Mouse (Mus musculus) limb, embryonic 11.5 days (tissue): ENCODE results near the gene Haghl. TPM values are rescaled to one million over a fixed set of nuclear protein-coding genes. Genes with fewer than 3 reads are reported as not detected.
A peak's percentile ranks its signal among the peaks of the same experiment; 100 is the strongest.
"Not testable (repeated sequence)": the region's sequence is repeated elsewhere in the genome, so short reads cannot be mapped to it uniquely, and the experiment has no call there.

Experiments
- ATAC-seq: fragments of 200-750 bp; cut with Nextera tagmentation; 2 replicates; pipeline ENCODE4 v1.8.0; 2017; ENCODE audit warnings: low read depth; ENCODE audit not compliant: insufficient number of reproducible peaks, low FRiP score, low TSS enrichment
- DNase-seq: peaks from one replicate; pipeline ENCODE4 v3.0.0-alpha.2; 2015; ENCODE audit warnings: low spot score
- H3K27ac ChIP-seq: fragments of 300-500 bp; sonication (generic); replicated peaks from 2 replicates; pipeline ENCODE4 v1.5.1; 2014; ENCODE audit warnings: low read depth, mild to moderate bottlenecking, low read length
- H3K27me3 ChIP-seq: fragments of 300-500 bp; sonication (generic); 2 replicates; pipeline ENCODE4 v1.6.1; 2014; ENCODE audit warnings: mild to moderate bottlenecking, low read length, mixed read lengths; ENCODE audit not compliant: control insufficient read depth, insufficient read depth
- H3K36me3 ChIP-seq: fragments of 300-500 bp; sonication (generic); 2 replicates; pipeline ENCODE4 v1.6.1; 2014; ENCODE audit warnings: mild to moderate bottlenecking, low read length, moderate library complexity, mixed read lengths; ENCODE audit not compliant: control insufficient read depth, insufficient read depth
- H3K4me1 ChIP-seq: fragments of 300-500 bp; sonication (generic); 2 replicates; pipeline ENCODE4 v1.6.1; 2014; ENCODE audit warnings: low read length, mixed read lengths; ENCODE audit not compliant: control insufficient read depth, insufficient read depth
- H3K4me2 ChIP-seq: fragments of 300-500 bp; sonication (generic); 2 replicates; pipeline ENCODE4 v1.6.1; 2014; ENCODE audit warnings: low read depth, mild to moderate bottlenecking, moderate library complexity; ENCODE audit not compliant: severe bottlenecking
- H3K4me3 ChIP-seq: fragments of 300-500 bp; sonication (generic); 2 replicates; pipeline ENCODE4 v1.5.1; 2014; ENCODE audit warnings: low read depth, low read length
- H3K9ac ChIP-seq: fragments of 300-500 bp; sonication (generic); 2 replicates; pipeline ENCODE4 v1.6.1; 2014; ENCODE audit warnings: mild to moderate bottlenecking, low read length
- H3K9me3 ChIP-seq: fragments of 300-500 bp; sonication (generic); 2 replicates; pipeline ENCODE4 v1.6.1; 2016; ENCODE audit warnings: low read length; ENCODE audit not compliant: control insufficient read depth
- WGBS: fragments of 180-500 bp; shearing (Covaris S2); extraction: QIAGEN DNeasy Blood & Tissue Kit; methylation state at CpG from one replicate; pipeline ENCODE4 v1.1.7; 2014; 5-methylcytosine and 5-hydroxymethylcytosine counted together
- polyA plus RNA-seq: library from polyadenylated mRNA; unstranded; fragments of >200 nt; fragmentation: Nextera tagmentation; extraction: Ambion mirVana; gene quantifications from 2 replicates; pipeline ENCODE4 v1.2.1, GENCODE M21; 2014

Gene Haghl
- polyA plus RNA-seq, 1 experiment from 2014 or later: 68.0 TPM

GRCm38 (mm10) chr17:25808789-25809605 lies 23.5 kb upstream of the Haghl start, which contains the start of gene Fbxl16:
TSS of gene Fbxl16 (plus strand) at chr17:25809085.
- Histone ChIP-seq H3K9ac (peak within 1 kb of the TSS; percentile 64), H3K27ac (no peak within 1 kb of the TSS), H3K9me3 (no peaks in the 10 kb centered on the region), H3K36me3 (no peaks in the 10 kb centered on the region), H3K27me3 (peaks cover 36% of the 10 kb centered on the region), H3K4me1 (0 out of 2 replicates have a peak, but pooled peaks cover 2% of the 10 kb centered on the region), H3K4me3 (peak within 1 kb of the TSS; percentile 68), H3K4me2 (peak within 1 kb of the TSS; percentile 97)
- DNase-seq (peak; percentile 80), ATAC-seq (peak; percentile 60; the same call in 1 of the 2 replicates)
- WGBS: 0% methylated on average over 72 of the region's 100 CpGs

DNA sequence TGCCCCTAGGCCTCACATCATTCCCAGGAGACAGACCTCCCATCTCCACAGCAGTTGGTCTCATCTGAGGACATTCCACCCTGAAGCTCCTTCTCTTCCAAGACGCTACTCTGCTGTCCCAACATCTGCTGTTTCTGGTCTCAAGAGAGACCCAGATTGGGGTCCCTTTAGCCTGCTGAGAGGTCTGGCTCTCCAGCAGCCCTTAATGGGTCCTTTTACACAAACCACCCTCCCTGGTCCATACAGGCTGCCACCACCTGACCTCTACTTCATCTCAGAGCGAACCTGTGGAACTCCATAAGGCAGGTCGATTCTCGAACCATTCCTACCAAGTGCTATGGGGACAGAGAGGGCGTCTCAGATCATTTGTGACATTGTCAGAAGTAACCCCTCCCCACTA lies 22.6 kb upstream of the Haghl start:
- WGBS: 40% methylated on average over 5 of the region's 5 CpGs
- no peak overlapping the region for H3K9ac ChIP-seq
- peak overlapping the region; percentile 97 for H3K4me2 ChIP-seq
- DNase-seq (no peak), ATAC-seq (no peak)
- peaks cover 33% of the 10 kb centered on the region for H3K27me3 ChIP-seq
- no peak overlapping the region for H3K27ac ChIP-seq
- H3K9me3 ChIP-seq: no peaks in the 10 kb centered on the region
- H3K4me1 ChIP-seq: 0 out of 2 replicates have a peak, but pooled peaks cover 2% of the 10 kb centered on the region
- H3K36me3 ChIP-seq: no peaks in the 10 kb centered on the region
- peak overlapping the region; percentile 68; the same call in 1 of the 2 replicates for H3K4me3 ChIP-seq

- not testable (repeated sequence) for H3K4me2 ChIP-seq, H3K4me1 ChIP-seq, H3K27ac ChIP-seq, H3K9ac ChIP-seq, H3K36me3 ChIP-seq, ATAC-seq, DNase-seq, H3K9me3 ChIP-seq, H3K4me3 ChIP-seq
- H3K27me3 ChIP-seq: peaks cover 33% of the 10 kb centered on the region
- WGBS: 47% methylated on average over 2 of the region's 2 CpGs
Measured at GRCm38 (mm10) chr17:25807452-25807851, 22.0 kb upstream of the Haghl start.

DNA sequence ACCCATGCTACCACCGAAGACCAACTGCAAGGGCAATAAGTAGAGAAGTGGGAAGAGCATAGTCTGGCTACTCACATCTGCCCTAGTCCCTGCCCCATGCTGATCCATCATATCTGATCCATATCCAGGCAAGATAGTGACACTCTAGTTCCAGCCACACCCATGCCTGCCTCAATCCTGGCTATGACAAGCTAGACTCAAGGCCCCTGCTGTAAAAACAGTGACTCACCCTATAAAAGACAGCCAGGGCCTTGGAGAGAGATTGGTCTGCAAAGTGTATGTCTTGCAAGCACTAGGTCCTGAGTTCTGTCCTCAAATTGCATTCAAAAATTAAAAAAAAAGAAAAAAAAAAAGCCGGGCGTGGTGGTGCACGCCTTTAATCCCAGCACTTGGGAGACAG lies 21.0 kb upstream of the Haghl start:
- H3K4me1 ChIP-seq: 0 out of 2 replicates have a peak, but pooled peaks cover 2% of the 10 kb centered on the region
- no peak overlapping the region for H3K9ac ChIP-seq
- no peak overlapping the region for H3K4me2 ChIP-seq
- DNase-seq: no peak
- no peak overlapping the region for H3K4me3 ChIP-seq
- no peaks in the 10 kb centered on the region for H3K36me3 ChIP-seq
- ATAC-seq: no peak
- no peak overlapping the region for H3K27ac ChIP-seq
- H3K27me3 ChIP-seq: peaks cover 35% of the 10 kb centered on the region
- no peaks in the 10 kb centered on the region for H3K9me3 ChIP-seq
- 82% methylated on average over 4 of the region's 4 CpGs for WGBS

DNA sequence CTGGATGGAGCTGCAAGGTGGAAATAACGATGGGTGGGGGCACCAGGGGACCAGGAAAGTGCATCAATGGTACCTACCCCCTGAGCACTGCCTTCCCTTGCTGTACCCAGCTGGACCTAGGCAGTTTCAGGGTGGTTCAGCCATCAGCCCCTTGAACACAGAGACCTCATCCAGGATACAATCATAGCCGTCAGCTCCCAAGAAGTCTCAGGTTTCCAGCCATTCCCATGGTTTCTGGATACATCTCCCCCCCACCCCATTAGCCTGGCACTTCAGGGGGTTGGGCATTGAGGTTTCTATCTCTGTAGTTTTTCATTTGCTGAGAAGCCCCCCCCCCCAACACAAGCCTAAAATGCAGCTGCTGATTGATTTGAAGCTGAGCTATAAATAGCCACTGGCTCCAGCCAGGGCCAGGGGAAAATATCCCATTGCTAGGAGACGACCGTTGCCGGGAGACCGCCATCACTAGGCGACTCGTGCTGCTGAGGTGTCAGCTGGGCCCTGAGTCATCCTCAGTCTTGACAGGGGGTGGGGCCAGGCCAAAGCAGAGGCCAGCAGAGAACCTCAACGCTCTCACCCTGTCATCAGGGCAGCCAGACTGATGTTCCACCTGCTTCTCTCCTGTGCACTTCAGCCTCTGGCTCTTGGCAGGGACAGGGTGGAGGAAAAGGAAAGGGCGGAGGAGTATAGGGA lies 17.5 kb upstream of the Haghl start:
- 14% methylated on average over 10 of the region's 10 CpGs for WGBS
- Histone ChIP-seq H3K27ac (no peak overlapping the region), H3K4me3 (no peak overlapping the region), H3K27me3 (peaks cover 4% of the 10 kb centered on the region), H3K36me3 (no peaks in the 10 kb centered on the region), H3K9me3 (no peaks in the 10 kb centered on the region), H3K9ac (peak overlapping the region; percentile 43; the same call in 1 of the 2 replicates), H3K4me1 (no peaks in the 10 kb centered on the region), H3K4me2 (no peak overlapping the region)
- DNase-seq (no peak), ATAC-seq (no peak)

- Histone ChIP-seq H3K27me3 (0 out of 2 replicates have a peak, but pooled peaks cover 2% of the 10 kb centered on the region), H3K36me3 (no peaks in the 10 kb centered on the region), H3K4me3 (no peak overlapping the region), H3K4me1 (peaks cover 8% of the 10 kb centered on the region), H3K27ac (no peak overlapping the region), H3K9me3 (no peaks in the 10 kb centered on the region), H3K9ac (no peak overlapping the region), H3K4me2 (no peak overlapping the region)
- 9% methylated on average over 6 of the region's 6 CpGs for WGBS
- DNase-seq: peak; percentile 76
- ATAC-seq: no peak
Measured at GRCm38 (mm10) chr17:25801029-25801428, 15.6 kb upstream of the Haghl start.

DNA sequence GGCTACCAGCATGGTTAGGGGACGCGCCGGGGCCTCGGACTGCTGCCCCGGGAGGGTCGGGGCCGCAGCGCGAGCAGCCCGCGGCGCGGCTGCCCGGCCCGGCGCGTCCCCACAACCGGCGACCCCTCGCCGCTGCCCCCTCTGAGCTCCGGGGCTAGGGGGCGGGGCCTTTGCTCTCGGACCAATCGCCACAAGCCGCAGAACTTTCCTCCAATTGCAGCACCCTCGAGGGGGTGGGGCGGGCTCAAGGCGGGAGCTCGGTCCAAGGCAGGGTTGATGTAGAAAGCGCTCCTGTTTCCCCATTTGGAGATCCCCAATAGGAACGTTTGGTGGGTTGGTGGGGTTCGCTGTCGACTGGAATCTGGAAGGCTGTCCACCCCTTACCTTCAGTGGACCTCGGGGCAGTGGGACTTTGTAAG lies 11.5 kb upstream of the Haghl start, which contains the start of gene Metrn:
TSS of gene Metrn (minus strand) at position 186 of the 419 bp plus-strand sequence.
- H3K27me3 ChIP-seq: no peaks in the 10 kb centered on the region
- peak; percentile 95 for DNase-seq
- H3K9me3 ChIP-seq: no peaks in the 10 kb centered on the region
- peaks cover 30% of the 10 kb centered on the region for H3K4me1 ChIP-seq
- H3K4me3 ChIP-seq: peak within 1 kb of the TSS; percentile 76
- peak; percentile 82; the same call in 1 of the 2 replicates for ATAC-seq
- peak within 1 kb of the TSS; percentile 79 for H3K9ac ChIP-seq
- H3K4me2 ChIP-seq: peak within 1 kb of the TSS; percentile 99
- H3K36me3 ChIP-seq: no peaks in the 10 kb centered on the region
- under 1% methylated on average over 34 of the region's 35 CpGs for WGBS
- peak within 1 kb of the TSS; percentile 57 for H3K27ac ChIP-seq

GRCm38 (mm10) chr17:25796211-25796771 lies 10.8 kb upstream of the Haghl start:
- ATAC-seq: peak; percentile 26; the same call in 1 of the 2 replicates
- DNase-seq: peak; percentile 52
- H3K27ac ChIP-seq: peak overlapping the region; percentile 57
- peak overlapping the region; percentile 79 for H3K9ac ChIP-seq
- H3K27me3 ChIP-seq: no peaks in the 10 kb centered on the region
- peak overlapping the region; percentile 99 for H3K4me2 ChIP-seq
- H3K4me3 ChIP-seq: peak overlapping the region; percentile 76
- WGBS: under 1% methylated on average over 37 of the region's 37 CpGs
- no peaks in the 10 kb centered on the region for H3K36me3 ChIP-seq
- no peaks in the 10 kb centered on the region for H3K9me3 ChIP-seq
- H3K4me1 ChIP-seq: peaks cover 33% of the 10 kb centered on the region
